Mouse (Mus musculus) skeletal muscle tissue, adult 2 months (tissue): ENCODE measurements around the gene Fgf5.

Experiments
- DNase-seq: peaks from one replicate; pipeline ENCODE4 v3.0.0-alpha.2; 2012; ENCODE audit warnings: low read depth, low spot score

The Fgf5 gene

DNA sequence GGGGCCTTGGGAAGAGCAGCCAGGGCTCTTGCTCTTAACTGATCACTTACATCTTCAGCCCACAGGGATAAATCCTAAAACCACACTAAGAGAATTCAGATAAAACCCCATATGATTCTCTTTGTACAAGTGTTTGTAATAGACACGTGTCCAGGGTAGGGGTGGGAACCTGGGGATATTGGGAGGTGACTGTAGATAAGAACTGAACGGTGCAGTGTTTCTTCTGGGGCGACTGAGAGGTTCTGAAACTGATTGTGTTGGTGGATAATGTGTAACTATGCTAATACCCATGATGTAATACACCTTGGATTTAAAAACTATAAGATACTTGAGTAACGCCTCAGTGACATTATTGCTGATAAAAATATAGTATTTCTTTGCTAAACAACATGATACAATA lies 51.7 kb downstream of the Fgf5 start:
- no peak for DNase-seq

DNA sequence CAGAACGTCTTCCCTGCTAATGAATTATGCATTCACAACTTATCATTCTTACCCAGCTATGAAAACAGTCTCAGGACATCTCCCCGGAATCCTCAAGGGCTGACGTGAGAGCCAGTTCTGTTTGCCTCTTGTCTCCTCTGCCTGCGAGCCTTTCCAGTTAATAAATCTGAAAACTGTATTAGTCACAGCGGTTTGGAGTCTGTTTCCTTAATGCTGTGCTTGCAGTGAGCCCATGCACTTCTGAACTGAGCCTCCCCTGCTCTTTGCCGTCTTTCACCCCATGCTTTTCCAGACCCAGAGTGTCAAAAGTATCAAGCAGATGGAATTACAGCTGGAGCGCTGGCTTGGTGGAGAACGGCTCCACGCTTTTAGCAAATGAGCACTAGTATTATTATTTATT lies 52.5 kb downstream of the Fgf5 start:
- no peak for DNase-seq

DNA sequence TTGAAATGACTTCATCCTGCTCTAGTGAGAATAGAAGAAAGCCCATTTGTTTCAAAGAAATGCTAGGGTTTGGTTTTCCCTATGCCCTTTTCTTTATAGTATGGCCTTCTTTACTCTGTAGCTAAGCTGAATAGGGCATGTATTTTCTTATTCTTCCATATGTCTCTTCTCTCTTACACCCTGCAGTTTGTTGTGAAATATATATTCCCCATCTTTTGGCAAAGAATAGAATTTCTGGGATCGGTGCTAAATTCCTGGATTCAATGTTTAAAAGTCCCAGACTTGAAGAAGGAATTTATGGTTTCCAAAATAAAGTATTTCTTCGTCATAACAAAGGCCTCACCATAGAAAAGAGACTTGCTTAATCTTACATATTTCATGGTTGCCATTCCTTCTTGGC lies 72.6 kb downstream of the Fgf5 start:
- no peak for DNase-seq
